Mouse (Mus musculus) adrenal gland, postnatal 10 days (tissue): ENCODE measurements around the gene Synj2bp. TPM values are rescaled to one million over a fixed set of nuclear protein-coding genes. Genes with fewer than 3 reads are reported as not detected.
"Not testable (repeated sequence)": the region's sequence is repeated elsewhere in the genome, so short reads cannot be mapped to it uniquely, and the experiment has no call there.

Experiments
- DNase-seq: peaks from one replicate; pipeline ENCODE4 v3.0.0; 2021; ENCODE audit warnings: mixed read lengths
- long read RNA-seq, 2 experiments: library from polyadenylated mRNA; stranded (forward); transcript quantifications; one replicate each; pipeline ENCODE4 v2.0.0; 2021
- total RNA-seq, 2 experiments: library from RNA; stranded (reverse); gene quantifications; 2 replicates each; pipeline ENCODE4 v1.2.3; 2021

The Synj2bp gene
- total RNA-seq: 10 to 100 TPM; 32.7 to 33.4 TPM
- long read RNA-seq, experiment 1, full-length matches to known transcripts: 37 of 48 reads
- long read RNA-seq, experiment 1, partial matches to known transcripts: 0 of 48 reads
- long read RNA-seq, experiment 1, other reads (novel, unspliced or antisense): 11 of 48 reads
- long read RNA-seq, experiment 2, full-length matches to known transcripts: 24 of 33 reads
- long read RNA-seq, experiment 2, partial matches to known transcripts: 0 of 33 reads
- long read RNA-seq, experiment 2, other reads (novel, unspliced or antisense): 9 of 33 reads

DNA sequence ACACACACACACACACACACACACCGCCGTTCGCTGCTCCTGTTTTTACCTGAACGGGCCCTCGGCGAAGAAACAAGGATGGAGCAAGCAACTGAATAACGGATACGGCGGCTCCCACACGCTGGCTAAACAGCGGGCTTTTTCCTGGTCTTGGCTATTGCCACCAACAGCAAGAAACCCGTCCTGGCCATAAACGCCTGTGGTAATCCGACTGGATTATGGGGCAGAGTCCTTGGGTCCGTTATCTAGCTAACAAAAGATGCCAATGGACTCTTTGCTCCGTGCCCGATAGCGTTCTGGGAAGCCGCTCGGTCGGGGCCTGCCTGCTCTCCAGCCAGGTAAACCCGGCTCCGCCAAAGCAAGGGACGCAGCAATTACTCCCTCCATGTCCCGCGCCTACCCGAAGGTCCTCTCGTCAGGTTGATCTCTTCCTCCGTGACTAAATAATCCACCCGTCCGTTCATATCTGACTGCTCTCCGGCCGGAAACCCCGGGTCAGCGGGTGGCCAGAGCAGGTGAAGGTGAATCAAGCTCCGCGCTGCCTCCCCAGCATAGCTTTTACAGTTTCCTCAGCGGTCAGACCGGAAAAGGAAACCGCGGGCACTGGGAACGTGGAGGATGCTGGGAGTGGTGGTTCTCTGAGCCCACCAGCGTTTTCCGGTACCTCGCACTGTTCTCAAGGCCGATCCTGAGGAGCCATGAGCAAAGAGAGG lies at the start of gene Synj2bp, which contains the start of gene Gm20498:
Gene Synj2bp, minus strand, starts transcription at position 596 of the 713 bp plus-strand sequence.
Gene Gm20498, minus strand, starts transcription at position 590 of the 713 bp plus-strand sequence.
- DNase-seq: peak; percentile 90

DNA sequence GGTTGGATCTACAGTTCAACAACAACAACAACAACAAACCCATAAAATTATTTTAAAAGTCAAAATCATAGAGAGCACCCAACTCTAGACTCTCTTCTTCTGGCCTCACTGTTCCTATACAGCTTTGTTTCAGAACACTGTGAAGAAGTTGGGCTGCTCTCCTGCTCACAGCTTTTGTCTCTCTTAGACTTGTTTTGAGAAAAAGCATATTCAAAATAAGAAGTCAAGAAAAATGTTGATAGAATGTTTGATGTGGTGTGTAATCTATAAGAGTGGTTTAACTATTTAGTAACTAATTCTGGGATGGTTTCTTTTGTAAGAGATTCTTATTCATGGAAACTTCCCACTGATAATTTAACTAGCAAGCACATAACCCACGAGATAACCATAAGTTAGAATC lies 35.7 kb upstream of the Synj2bp start, which contains the start of gene Adam21:
Gene Adam21, minus strand, starts transcription at position 101 of the 400 bp plus-strand sequence.
- DNase-seq: no peak

DNA sequence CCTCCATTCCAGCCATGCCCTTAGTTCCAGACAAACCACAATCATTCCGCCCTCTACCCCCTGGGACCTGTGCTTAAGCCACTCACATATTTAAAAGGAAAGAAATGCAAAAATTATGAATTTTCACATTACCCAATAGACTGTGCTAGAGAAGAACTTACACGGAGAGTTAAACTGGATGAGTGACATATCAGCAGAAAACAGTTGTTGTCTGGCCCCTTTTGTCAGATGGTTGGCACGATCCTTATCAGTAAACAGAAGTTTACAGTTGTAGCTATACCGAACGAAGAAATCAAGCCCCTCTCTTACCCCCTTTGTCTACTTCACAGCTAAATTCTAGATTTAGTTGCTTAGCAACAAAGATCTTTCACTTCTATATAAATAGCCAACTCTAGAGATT lies 35.2 kb upstream of the Synj2bp start:
- no peak for DNase-seq

DNA sequence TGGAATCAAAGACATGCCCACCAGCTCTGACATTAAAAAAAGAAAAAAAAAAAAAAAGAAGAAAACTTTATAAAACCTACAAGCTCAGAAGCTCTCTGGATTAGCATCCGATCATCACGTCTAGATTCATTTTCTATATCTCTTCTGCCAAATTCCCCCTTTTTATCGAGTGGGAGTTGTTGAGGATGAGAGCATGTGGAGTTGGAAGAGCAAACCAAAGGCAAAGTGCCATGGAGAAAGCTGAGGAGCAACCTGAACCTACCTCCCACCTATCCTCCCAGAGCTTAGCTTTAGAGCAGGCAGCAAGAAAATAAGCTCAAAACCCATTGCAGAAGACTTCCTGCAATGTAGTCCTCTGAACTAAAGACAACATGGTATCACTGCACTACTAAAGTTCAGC lies 31.5 kb upstream of the Synj2bp start:
- no peak for DNase-seq

DNA sequence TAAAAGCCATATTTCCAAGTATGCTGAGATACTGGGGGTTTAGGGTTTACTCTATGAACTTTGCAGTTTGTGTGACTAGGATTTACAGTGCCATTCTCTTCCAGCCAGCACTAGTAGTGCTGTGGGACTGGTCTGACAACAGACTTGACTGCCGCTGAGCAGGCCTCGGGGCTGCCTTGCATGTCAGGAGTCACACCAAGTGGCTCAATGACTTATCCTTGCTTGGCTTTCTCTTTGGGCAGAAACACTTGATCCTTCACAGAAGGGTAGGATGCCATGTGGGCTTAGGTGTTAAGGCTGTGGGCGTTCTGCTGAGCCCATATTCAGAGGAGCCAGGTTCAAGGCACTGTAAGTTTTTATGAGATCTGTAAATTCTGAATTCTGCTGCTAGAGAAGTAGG lies 16.6 kb upstream of the Synj2bp start:
- DNase-seq: no peak

DNA sequence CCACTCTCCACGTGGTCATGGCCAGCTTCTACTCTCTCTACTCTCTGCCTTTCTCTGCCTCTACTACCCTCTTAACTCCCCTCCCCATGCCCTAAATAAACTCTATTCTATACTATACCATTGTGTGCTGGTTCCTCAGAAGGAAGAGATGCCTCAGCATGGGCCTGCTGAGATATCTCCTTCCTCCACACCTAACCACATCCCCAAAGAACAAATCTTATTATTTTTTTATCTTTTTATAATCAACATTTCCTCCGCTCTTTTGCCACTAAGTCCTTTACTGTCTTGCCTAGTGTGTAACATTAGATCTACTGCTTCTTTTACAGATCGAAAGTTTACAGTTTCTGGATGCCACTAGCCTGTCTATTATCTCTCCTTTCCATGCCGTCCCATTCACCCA lies 14.5 kb upstream of the Synj2bp start:
- no peak for DNase-seq

DNA sequence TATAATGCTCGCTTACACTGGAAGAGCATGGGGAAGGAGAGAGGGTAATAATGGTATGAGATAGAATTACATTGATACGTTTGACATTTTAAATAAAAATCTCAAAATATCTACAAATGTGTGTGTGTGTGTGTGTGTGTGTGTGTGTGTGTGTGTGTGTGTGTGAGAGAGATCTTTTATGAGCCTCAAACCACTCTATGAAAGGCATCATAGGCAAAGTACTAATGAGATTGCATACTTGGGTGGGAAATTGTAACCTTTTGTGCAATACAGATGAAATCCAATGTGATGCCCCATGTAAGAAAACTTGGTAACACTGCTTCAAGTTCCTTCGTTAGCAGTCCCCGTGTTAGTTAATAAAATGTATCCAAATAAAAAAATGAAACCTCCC lies 313 bp upstream of the Synj2bp start:
- no peak for DNase-seq

DNA sequence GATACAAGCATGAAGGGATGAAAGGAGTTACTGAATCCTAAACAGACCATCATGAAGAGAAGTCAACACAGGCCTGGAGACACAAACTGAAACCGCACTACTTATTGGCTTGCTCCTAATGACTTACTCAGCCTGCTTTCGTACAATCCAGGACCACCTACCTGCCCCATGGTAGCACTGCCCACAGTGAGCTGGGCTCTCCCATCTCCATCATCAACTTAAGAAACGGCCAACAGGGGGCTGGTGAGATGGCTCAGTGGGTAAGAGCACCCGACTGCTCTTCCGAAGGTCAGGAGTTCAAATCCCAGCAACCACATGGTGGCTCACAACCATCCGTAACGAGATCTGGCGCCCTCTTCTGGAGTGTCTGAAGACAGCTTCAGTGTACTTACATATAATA lies 2.1 kb downstream of the Synj2bp start:
- not testable (repeated sequence) for DNase-seq

DNA sequence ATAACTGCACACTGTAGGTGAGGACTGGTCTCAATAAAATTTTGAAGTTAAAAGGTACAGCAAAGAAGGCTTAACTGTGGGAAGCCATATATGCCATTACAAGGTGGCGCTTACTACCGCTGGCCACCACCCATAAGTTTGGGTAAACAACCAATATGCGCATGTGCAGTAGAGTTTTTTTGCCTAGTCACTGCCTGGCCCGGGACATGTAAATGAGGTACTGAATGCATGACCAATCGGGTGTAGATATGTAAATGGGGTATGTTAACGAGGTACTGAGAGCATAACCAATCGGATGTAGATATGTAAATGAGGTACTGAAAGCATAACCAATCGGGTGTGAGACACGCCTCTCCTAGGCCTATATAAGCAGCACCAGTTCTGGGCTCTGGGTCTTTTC lies 35.8 kb downstream of the Synj2bp start:
- DNase-seq: not testable (repeated sequence)

DNA sequence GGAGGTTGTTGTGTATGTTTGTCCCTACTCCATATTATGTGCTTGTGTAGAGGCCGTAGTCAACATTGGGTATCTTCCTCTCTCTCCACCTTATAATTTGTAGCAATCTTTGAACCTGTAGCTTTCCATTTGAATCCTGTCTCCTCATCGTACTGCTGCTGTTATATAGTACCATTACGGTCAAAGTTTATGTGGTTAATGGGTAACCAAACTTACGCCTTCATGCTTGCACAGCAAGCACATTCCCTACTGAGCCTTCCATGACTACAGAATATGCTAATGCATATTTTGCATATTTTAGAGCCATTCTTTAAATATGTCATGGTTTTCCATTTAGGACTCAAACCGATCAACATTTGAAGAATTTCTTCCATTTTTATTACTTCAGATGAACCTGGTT lies 42.2 kb downstream of the Synj2bp start:
- DNase-seq: no peak

DNA sequence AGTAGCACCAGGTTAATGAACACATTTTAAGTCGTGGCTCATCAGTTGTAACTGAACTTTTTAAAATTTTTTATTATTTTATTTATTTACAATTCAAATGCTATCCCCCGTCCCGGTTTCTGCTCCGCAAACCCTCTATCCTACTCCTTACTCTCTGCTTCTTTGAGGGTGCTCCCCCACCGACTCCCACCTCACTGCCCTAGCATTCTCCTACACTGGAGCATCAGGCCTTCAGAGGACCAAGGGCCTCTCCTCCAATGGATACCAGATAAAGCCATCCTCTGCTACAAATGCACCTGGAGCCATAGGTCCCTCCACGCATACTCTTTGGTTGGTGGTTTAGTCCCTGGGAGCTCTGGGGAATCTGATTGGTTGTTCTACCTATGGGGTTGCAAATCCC lies 47.4 kb downstream of the Synj2bp start:
- DNase-seq: no peak

DNA sequence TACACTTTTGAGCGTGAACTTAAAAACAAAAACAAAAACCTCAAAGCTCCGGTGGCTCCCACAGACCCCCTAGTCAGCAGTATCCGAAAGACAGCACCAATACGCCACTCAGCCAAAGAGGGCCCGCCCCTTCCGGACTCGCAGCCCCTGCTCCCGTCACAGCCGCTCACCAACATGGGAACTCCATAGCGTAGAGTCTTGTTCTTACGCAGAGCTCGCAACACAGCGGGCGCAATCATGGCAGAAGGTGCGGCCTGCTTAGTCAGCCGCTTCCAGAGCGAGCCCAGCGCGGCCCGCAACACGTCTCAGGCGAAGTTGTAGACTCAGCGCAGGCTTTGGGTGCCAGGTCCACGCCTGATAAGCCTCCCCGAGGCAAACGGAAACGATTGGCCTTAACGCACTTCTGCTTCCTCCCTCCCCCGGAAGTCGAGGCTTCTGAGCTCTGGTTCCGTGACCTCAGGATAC lies 48.0 kb downstream of the Synj2bp start, which contains the start of gene Cox16:
Gene Cox16, minus strand, starts transcription at position 401 of the 465 bp plus-strand sequence.
- peak; percentile 90 for DNase-seq

DNA sequence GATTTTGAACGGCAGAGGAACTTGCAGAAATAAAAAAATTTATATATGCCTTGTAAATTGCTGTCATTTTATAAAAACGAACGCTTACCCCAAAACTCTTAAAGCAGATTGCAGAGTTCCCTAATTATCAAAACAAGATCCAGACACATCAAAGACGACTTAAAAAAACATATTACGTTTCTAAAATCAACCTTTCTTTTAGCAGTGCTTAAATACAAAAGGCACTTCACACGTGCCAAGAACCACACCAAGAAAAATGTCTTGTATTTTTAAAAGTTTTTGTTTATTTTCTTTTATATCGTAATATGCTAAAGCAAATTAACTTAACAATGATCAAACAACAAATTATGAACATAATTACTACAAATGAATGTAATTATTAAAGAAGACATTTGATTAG lies 48.5 kb downstream of the Synj2bp start:
- no peak for DNase-seq

DNA sequence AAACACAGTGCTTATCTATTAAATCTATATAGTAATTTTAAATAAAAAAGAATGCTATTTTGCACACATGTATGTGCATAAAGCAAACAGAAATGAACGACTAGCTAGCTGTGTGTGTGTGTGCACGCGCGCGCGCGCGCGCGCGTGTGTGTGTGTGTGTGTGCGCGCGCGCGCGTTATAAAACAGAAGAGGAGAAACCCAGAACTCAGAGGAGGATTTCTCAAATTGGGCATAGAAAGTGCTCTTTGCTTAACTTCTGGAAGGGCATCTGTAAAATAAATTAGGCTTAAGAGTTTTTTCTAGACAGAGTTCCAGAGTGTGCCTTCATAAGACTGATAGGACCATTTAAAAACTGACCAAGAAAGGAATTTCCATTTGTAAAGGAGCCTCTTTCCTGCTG lies 49.1 kb downstream of the Synj2bp start:
- peak; percentile 11 for DNase-seq

DNA sequence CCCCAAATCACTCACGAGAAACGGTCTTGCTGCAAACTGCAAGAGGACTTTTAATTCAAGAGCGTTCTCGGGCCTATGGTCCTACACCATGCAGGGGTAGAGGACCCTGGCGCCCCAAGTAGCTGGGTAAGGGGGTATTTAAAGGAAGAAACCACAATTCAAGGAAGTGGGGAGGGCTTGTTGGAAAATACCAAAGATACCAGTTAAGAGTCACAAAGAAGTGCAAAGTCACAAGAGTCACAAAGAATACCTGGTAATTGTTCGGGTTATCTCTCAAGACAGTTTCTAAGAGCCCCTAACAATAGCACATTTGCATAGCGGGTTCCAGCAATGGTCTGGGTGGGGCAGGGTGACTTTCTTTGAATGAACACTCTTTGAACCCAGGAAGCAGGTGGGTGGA lies 73.7 kb downstream of the Synj2bp start:
- DNase-seq: not testable (repeated sequence)

Other genes starting within 250 kb of the Synj2bp start
- gene Slc8a3, start 199.7 kb downstream of the Synj2bp start, total RNA-seq: 1 to 10 TPM; 1.9 to 2.3 TPM
- gene Gm4787, start 153.4 kb downstream of the Synj2bp start, total RNA-seq: 1 to 10 TPM in 1 of 2 experiments, under 1 TPM in 1; 0.66 to 2.6 TPM
- 1 to 10 TPM in 1 of 2 experiments, under 1 TPM in 1; 0.96 to 2.5 TPM for gene Adam4, start 111.0 kb downstream of the Synj2bp start, total RNA-seq
- gene Cox16, start 47.8 kb downstream of the Synj2bp start, total RNA-seq: 100 to 1,000 TPM; 101 to 111 TPM
- 10 to 100 TPM; 33.6 to 36.8 TPM for gene Gm20498, start within 50 bp of the Synj2bp start, total RNA-seq
- not detected for gene Adam21, start 35.6 kb upstream of the Synj2bp start, total RNA-seq
- gene Med6, start 62.1 kb upstream of the Synj2bp start, total RNA-seq: 10 to 100 TPM; 25.0 to 25.9 TPM
- 1 to 10 TPM; 3.6 to 6.8 TPM for gene Ttc9, start 98.3 kb upstream of the Synj2bp start, total RNA-seq
- 1 to 10 TPM; 1.1 to 2.0 TPM for gene Map3k9, start 248.3 kb upstream of the Synj2bp start, total RNA-seq